Mouse (Mus musculus) neural tube, embryonic 10.5 days (tissue): ENCODE measurements at regions not wholly inside any gene's neighbourhood (a gene's known extent, or its start where the extent isn't known, plus 50 kb on each side); places are given as distances from the start of the nearest gene placed in this dataset.

Source experiments
- DNase-seq: peaks from one replicate; pipeline ENCODE4 v3.0.0-alpha.2; 2017; ENCODE audit warnings: low spot score; ENCODE audit errors: extremely low spot score

GRCm38 (mm10) chr13:51972656-51973310, 126.3 kb downstream of the Gadd45g start:
- no peak for DNase-seq

GRCm38 (mm10) chr13:51973461-51973860, 127.0 kb downstream of the Gadd45g start:
- DNase-seq: no peak

DNA sequence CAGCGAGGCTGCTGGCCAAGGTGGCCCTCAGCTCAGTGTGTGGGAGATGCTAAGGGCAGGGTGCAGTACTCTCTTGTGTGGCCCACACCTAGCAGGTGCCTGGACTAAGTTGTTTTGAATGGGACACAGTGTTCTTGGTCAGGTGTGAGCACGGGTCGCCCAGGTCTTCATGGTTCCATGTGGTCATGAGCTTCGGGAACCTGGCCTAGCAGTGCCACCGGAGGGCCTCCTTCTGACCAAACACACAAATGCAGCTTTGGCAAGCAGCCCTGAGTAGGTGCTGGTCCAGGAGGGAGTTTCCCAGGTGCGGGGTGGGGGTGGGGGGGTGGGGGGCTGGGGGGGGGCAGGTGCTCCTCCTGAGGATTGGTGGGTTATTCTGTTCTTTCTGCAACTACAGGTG, 127.6 kb downstream of the Gadd45g start:
- no peak for DNase-seq

GRCm38 (mm10) chr13:51975330-51975729, 128.9 kb downstream of the Gadd45g start:
- no peak for DNase-seq

DNA sequence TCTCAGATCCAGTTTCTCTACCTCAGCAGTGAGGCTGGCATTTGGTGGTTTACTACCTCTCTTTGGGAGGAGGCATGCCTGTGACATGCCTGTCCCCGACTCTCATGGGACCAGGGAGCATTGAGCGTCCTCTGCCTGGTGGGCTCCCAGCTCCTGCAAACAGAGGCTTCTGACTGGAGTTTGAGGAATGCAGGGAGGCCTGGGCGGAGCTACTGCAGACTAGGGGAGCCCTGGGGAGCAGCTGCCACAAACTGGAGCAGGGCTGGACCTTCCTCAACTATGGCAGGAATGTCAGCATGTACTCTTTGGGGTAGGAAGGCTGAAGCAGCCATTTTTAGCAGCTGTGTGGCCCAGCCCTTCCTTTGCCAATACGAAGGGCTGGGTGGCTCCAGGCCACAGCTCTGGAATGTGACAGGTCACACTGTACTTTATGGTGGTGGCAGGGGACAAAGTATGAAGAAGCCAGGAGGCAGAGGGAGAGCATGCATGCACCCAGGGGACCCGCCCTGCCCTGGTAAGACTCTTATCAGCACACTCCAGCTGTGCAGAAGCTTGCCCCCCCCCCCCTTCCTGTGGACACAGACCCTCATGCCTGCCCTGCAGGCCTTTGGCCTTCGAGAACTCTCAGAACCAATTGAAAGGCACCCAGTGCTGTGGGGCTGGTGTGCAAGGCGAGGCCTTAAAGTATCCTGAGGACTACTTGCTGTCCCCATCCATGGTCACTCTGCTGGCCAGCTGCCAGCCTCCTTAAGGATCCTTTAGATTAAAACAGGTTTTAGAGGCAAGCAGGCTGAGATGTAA, 129.5 kb downstream of the Gadd45g start:
- DNase-seq: no peak

DNA sequence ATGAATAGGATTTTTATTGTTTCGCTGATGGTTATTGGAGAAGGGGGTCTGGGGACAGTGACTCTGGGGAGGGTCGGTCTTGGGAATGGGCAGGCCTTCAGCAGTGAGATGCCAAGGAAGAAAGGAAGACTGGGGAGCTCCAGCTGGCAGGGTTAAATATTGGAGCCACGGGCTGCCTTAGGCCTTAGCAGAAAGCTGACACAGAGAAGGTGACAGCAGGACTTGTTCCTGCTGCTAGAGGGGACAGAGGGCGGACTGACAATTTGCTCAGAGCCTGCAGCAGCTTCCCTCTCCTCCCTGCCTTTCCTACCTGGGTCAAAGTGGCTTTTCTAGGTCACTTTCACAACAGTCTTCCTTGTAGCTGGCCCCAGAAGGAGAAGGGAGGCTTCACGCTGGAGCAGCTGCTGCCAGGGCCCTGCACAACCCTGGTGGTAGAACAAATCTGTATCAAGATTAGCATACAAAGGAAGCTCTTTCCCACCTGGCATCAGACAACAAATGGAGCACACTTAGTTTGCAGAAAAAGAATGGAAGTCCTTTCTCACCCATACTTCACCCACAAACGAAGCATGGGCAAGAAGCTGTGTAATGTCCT, 130.2 kb downstream of the Gadd45g start:
- no peak for DNase-seq

GRCm38 (mm10) chr13:51979301-51979977, 133.0 kb downstream of the Gadd45g start:
- DNase-seq: no peak

DNA sequence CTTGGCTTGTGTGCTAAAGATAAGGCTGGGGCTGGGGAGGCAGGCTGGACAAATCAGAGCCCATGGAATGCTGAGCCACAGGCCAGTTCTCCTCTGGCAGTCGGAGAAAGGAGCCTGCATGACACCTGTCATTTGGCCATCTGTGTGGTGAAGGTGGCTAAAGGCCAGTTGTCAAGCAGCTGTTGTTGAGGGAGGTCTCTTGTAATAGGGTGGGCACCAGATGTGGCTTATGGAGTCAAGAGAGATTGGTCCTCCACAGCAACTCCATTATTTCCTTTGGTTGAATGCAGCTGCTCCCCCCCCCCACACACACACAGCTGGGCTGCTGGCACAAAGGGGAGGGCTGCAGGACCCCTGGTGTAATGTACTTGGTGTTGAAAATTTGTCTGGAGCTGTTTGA, 133.9 kb downstream of the Gadd45g start:
- no peak for DNase-seq

DNA sequence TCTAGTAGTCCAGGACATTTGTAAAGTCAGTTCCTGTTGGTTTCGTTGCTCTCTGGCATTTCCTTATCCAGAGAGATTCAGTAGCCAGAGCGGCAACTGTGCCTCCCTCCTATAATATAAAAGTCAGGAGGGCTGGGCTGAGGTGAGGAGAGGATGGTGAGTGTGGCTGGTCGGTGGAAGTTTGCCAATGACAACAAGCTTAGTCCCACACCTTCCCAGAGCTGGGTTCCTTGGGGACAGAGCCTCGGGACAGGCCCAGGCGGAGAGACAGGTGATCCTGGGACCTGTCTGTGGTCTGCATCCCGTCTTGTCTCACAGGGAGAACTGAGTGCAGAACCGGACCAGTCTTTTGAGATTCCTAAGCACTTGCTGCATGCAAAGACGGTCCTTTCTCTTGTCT, 136.5 kb downstream of the Gadd45g start:
- DNase-seq: no peak

GRCm38 (mm10) chr13:51983575-51983974, 137.1 kb downstream of the Gadd45g start:
- no peak for DNase-seq

DNA sequence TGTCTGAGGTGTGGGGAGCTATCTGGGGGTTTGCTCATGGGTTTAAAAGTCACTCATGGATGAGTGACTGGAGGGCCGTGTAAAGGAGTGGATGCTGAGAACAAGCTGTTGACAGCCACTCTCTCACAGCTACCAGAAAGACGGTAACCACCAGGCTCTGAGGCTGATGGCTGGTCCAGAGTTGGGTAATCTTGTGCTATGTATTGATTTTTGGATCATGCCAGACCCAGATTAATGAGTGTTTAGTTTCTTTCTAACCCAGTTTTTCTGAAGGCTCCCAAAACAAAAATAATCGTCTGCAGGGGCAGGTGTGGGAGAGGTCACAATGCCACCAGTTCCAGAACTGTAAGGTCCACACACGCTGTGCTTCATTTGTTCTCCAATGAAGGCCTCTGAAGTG, 144.9 kb downstream of the Gadd45g start:
- DNase-seq: no peak

DNA sequence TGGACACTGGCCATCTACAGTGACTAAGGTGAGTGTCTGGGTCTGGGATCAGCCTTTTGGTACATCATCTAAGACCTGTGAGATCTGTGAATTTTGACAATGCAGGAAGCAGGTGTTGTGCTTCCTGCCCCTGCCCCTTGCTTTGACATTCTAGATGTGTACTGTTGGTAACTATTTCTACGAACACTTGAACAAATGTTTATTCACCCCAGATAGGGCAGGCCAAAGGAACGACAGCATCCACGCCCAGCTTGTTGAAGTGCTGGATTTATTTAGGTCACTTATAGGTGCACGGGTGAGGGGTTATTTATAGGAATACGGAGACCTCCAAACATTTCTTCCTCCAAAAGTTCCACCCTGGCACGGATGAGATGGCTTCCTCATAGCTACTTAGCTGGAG, 146.4 kb downstream of the Gadd45g start:
- no peak for DNase-seq

GRCm38 (mm10) chr13:51996163-51996562, 149.7 kb downstream of the Gadd45g start:
- DNase-seq: no peak

DNA sequence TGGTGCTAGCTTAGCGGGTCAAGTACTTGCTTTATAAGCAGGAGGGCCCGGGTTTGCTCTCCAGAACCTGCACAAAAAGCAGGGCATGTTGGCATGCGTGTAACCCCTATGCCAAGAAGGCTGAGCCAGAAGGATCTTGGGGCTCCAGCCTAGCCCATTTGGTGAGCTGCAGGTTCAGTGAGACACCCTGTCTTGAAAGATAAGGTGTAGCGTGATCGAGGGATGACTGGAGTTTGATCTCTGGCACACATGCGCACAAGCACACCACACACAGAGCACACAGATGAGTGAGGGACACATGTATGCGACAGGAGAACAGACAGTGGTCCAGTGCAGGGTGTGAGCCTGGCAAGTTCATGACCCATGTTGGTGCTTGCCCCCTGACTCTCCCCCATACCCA, 152.1 kb downstream of the Gadd45g start:
- DNase-seq: no peak

DNA sequence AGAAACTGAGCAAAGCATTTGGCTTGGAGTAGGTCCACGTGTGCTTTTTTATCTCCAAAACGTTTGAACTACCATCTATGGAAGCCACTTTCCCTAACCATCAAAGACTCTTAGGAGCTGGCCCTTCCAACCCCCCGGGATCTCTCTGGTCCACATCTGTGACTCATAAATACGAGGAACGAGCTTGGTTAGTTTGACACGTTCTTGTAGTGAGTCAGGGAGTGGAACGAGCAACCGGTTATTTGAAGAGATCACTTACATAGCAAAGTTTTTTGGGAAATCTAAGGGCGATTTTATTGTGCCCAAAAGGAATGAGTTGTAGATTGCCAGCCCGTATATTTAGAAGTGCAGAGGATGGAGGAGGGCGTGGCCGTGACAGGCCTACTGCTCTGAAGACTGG, 155.3 kb downstream of the Gadd45g start:
- no peak for DNase-seq

- no peak for DNase-seq
Observed at GRCm38 (mm10) chr13:52003946-52004539, 157.6 kb downstream of the Gadd45g start.

DNA sequence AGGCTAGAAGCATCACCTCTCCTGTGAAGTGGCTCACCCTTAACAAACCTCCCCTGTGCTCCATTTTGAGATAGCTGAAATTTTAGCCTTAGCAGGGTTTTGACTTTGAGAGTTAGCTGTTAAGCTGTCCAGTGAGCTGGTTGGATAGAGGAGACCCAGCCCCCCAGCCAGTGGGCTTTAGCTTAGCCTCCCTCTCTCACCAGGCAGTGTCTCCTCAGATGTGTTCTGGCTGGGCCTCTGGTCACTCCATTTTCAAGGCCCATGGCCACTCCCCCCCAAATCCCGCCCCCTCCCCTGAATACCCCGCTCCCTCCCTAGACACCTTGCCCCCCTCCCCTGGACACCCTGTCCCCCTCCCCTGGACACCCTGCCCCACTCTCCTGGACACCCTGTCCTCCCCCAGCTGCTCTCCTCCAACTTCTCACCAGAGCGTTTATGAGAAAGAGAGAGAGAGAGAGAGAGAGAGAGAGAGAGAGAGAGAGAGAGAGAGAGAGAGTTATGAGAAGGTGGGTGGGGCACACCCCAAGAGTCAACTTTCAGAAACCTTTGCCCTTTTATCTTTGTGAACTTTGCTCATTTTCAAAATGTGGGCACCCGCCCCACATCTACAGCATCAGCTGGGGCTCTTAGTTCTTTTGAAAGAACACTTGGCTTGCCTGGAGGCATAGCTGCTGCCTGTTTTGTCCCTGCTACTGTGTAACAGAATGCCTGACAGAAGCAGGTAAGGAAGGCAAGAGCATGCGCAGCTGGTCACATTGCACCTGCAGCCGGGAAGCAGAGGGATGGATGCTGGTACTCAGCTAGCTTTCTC, 161.3 kb downstream of the Gadd45g start:
- no peak for DNase-seq

DNA sequence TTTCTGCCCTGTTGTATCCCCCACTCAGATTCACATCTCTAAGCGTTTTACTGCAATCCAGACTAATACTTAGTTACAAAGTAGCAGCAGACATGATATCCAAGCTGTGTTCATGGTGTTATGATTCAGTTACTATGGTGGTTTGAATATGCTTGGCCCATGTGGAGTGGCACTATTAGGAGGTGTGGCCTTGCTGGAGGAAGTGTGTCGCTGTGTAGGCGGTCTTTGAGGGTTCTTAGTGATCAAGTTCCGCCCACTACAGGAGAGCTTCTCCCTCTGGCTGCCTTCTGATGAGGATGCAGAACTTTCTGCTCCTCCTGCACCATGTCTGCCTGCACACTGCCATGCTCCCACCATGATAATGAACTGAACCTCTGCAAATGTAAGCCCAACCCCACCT, 162.8 kb downstream of the Gadd45g start:
- no peak for DNase-seq

- DNase-seq: no peak
Observed at GRCm38 (mm10) chr13:52009766-52010165, 163.3 kb downstream of the Gadd45g start.

GRCm38 (mm10) chr13:52011001-52011400, 164.5 kb downstream of the Gadd45g start:
- no peak for DNase-seq

- no peak for DNase-seq
Observed at GRCm38 (mm10) chr13:52013182-52013581, 166.7 kb downstream of the Gadd45g start.
